Mouse (Mus musculus) embryonic facial prominence, embryonic 12.5 days (tissue): ENCODE measurements around the gene Hecw2. TPM values are rescaled to one million over a fixed set of nuclear protein-coding genes. Genes with fewer than 3 reads are reported as not detected.

Source experiments
- ATAC-seq: fragments of 200-750 bp; cut with Nextera tagmentation; 2 replicates; pipeline ENCODE4 v1.8.0; 2017; ENCODE audit not compliant: insufficient number of reproducible peaks, insufficient read depth, low FRiP score, low TSS enrichment
- H3K27ac ChIP-seq: fragments of 300-500 bp; sonication (generic); 2 replicates; pipeline ENCODE4 v1.5.1; 2016; ENCODE audit warnings: mild to moderate bottlenecking
- H3K27me3 ChIP-seq: fragments of 300-500 bp; sonication (generic); 2 replicates; pipeline ENCODE4 v1.6.1; 2016; ENCODE audit warnings: mild to moderate bottlenecking, moderate library complexity
- H3K36me3 ChIP-seq: fragments of 300-500 bp; sonication (generic); 2 replicates; pipeline ENCODE4 v1.6.1; 2016; ENCODE audit warnings: mild to moderate bottlenecking
- H3K4me1 ChIP-seq: fragments of 300-500 bp; sonication (generic); 2 replicates; pipeline ENCODE4 v1.6.1; 2016
- H3K4me2 ChIP-seq: fragments of 300-500 bp; sonication (generic); replicated peaks from 2 replicates; pipeline ENCODE4 v1.6.1; 2016; ENCODE audit warnings: mild to moderate bottlenecking, moderate library complexity
- H3K4me3 ChIP-seq: fragments of 300-500 bp; sonication (generic); 2 replicates; pipeline ENCODE4 v1.5.1; 2016; ENCODE audit warnings: mild to moderate bottlenecking
- H3K9ac ChIP-seq: fragments of 300-500 bp; sonication (generic); 2 replicates; pipeline ENCODE4 v1.6.1; 2016; ENCODE audit warnings: mild to moderate bottlenecking, moderate library complexity
- H3K9me3 ChIP-seq: fragments of 300-500 bp; sonication (generic); 2 replicates; pipeline ENCODE4 v1.6.1; 2016; ENCODE audit warnings: mild to moderate bottlenecking, moderate library complexity
- WGBS: fragments of 180-500 bp; shearing (Covaris S2); methylation state at CpG from one replicate; pipeline ENCODE4 v1.1.7; 2016; 5-methylcytosine and 5-hydroxymethylcytosine counted together
- polyA plus RNA-seq: library from polyadenylated mRNA; unstranded; fragments of >200 nt; fragmentation: Nextera tagmentation; extraction: Ambion mirVana; gene quantifications from 2 replicates; pipeline ENCODE4 v1.2.1, GENCODE M21; 2016

Hecw2 gene
- polyA plus RNA-seq, 1 experiment from 2014 or later: 6.3 TPM

GRCm38 (mm10) chr1:54153216-54153786, 41.7 kb downstream of the Hecw2 start:
- H3K9ac ChIP-seq: no peak overlapping the region
- 83% methylated on average over 6 of the region's 6 CpGs for WGBS
- H3K27me3 ChIP-seq: no peaks in the 10 kb centered on the region
- no peaks in the 10 kb centered on the region for H3K4me1 ChIP-seq
- ATAC-seq: no peak
- H3K4me2 ChIP-seq: no peak overlapping the region
- no peaks in the 10 kb centered on the region for H3K9me3 ChIP-seq
- no peaks in the 10 kb centered on the region for H3K36me3 ChIP-seq
- no peak overlapping the region for H3K27ac ChIP-seq
- no peak overlapping the region for H3K4me3 ChIP-seq

- ATAC-seq: no peak
- Histone ChIP-seq H3K9ac (no peak overlapping the region), H3K36me3 (no peaks in the 10 kb centered on the region), H3K4me3 (no peak overlapping the region), H3K27ac (no peak overlapping the region), H3K9me3 (no peaks in the 10 kb centered on the region), H3K4me2 (no peak overlapping the region), H3K27me3 (no peaks in the 10 kb centered on the region), H3K4me1 (no peaks in the 10 kb centered on the region)
- WGBS: 85% methylated on average over 5 of the region's 5 CpGs
Measured at GRCm38 (mm10) chr1:54145106-54145505, 49.9 kb downstream of the Hecw2 start.

- no peaks in the 10 kb centered on the region for H3K27me3 ChIP-seq
- no peak overlapping the region for H3K4me3 ChIP-seq
- H3K4me1 ChIP-seq: no peaks in the 10 kb centered on the region
- no peaks in the 10 kb centered on the region for H3K36me3 ChIP-seq
- H3K4me2 ChIP-seq: no peak overlapping the region
- WGBS: 63% methylated on average over 4 of the region's 4 CpGs
- no peak overlapping the region for H3K27ac ChIP-seq
- no peaks in the 10 kb centered on the region for H3K9me3 ChIP-seq
- ATAC-seq: no peak
- no peak overlapping the region for H3K9ac ChIP-seq
Measured at GRCm38 (mm10) chr1:54133802-54134436, 61.0 kb downstream of the Hecw2 start.

- no peaks in the 10 kb centered on the region for H3K4me1 ChIP-seq
- H3K4me2 ChIP-seq: no peak overlapping the region
- H3K27ac ChIP-seq: no peak overlapping the region
- H3K27me3 ChIP-seq: no peaks in the 10 kb centered on the region
- ATAC-seq: 0 out of 2 replicates have a peak, but pooled peaks have one; percentile 41
- H3K36me3 ChIP-seq: no peaks in the 10 kb centered on the region
- no peak overlapping the region for H3K4me3 ChIP-seq
- WGBS: 68% methylated on average over 5 of the region's 5 CpGs
- no peaks in the 10 kb centered on the region for H3K9me3 ChIP-seq
- no peak overlapping the region for H3K9ac ChIP-seq
Measured at GRCm38 (mm10) chr1:54128714-54129431, 66.1 kb downstream of the Hecw2 start.

GRCm38 (mm10) chr1:54126991-54127742, 67.8 kb downstream of the Hecw2 start:
- Histone ChIP-seq H3K9me3 (no peaks in the 10 kb centered on the region), H3K4me2 (no peak overlapping the region), H3K27ac (no peak overlapping the region), H3K36me3 (no peaks in the 10 kb centered on the region), H3K27me3 (no peaks in the 10 kb centered on the region), H3K4me1 (0 out of 2 replicates have a peak, but pooled peaks cover 3% of the 10 kb centered on the region), H3K4me3 (no peak overlapping the region), H3K9ac (no peak overlapping the region)
- WGBS: 69% methylated on average over 10 of the region's 10 CpGs
- ATAC-seq: no peak

- no peaks in the 10 kb centered on the region for H3K36me3 ChIP-seq
- H3K9me3 ChIP-seq: no peaks in the 10 kb centered on the region
- WGBS: 69% methylated on average over 2 of the region's 2 CpGs
- H3K9ac ChIP-seq: no peak overlapping the region
- H3K4me1 ChIP-seq: 0 out of 2 replicates have a peak, but pooled peaks cover 6% of the 10 kb centered on the region
- ATAC-seq: no peak
- H3K27me3 ChIP-seq: no peaks in the 10 kb centered on the region
- H3K4me3 ChIP-seq: no peak overlapping the region
- no peak overlapping the region for H3K4me2 ChIP-seq
- no peak overlapping the region for H3K27ac ChIP-seq
Measured at GRCm38 (mm10) chr1:54122551-54122950, 72.4 kb downstream of the Hecw2 start.

- 82% methylated on average over 5 of the region's 5 CpGs for WGBS
- Histone ChIP-seq H3K4me2 (no peak overlapping the region), H3K36me3 (no peaks in the 10 kb centered on the region), H3K4me3 (no peak overlapping the region), H3K27ac (no peak overlapping the region), H3K4me1 (0 out of 2 replicates have a peak, but pooled peaks cover 6% of the 10 kb centered on the region), H3K27me3 (no peaks in the 10 kb centered on the region), H3K9ac (no peak overlapping the region), H3K9me3 (no peaks in the 10 kb centered on the region)
- ATAC-seq: no peak
Measured at GRCm38 (mm10) chr1:54121071-54121730, 73.8 kb downstream of the Hecw2 start.

- Histone ChIP-seq H3K4me3 (no peak overlapping the region), H3K27me3 (no peaks in the 10 kb centered on the region), H3K27ac (no peak overlapping the region), H3K4me2 (no peak overlapping the region), H3K4me1 (0 out of 2 replicates have a peak, but pooled peaks cover 6% of the 10 kb centered on the region), H3K9ac (no peak overlapping the region), H3K9me3 (no peaks in the 10 kb centered on the region), H3K36me3 (no peaks in the 10 kb centered on the region)
- 75% methylated on average over 9 of the region's 9 CpGs for WGBS
- no peak for ATAC-seq
Measured at GRCm38 (mm10) chr1:54119638-54120320, 75.2 kb downstream of the Hecw2 start.

GRCm38 (mm10) chr1:54118342-54118973, 76.5 kb downstream of the Hecw2 start:
- Histone ChIP-seq H3K9me3 (no peaks in the 10 kb centered on the region), H3K27ac (no peak overlapping the region), H3K4me2 (no peak overlapping the region), H3K36me3 (no peaks in the 10 kb centered on the region), H3K4me3 (no peak overlapping the region), H3K9ac (no peak overlapping the region), H3K27me3 (no peaks in the 10 kb centered on the region), H3K4me1 (0 out of 2 replicates have a peak, but pooled peaks cover 6% of the 10 kb centered on the region)
- no peak for ATAC-seq
- whole genome bisulfite sequencing: 67% methylated on average over 8 of the region's 8 CpGs

- Histone ChIP-seq H3K36me3 (no peaks in the 10 kb centered on the region), H3K27ac (no peak overlapping the region), H3K9ac (no peak overlapping the region), H3K9me3 (no peaks in the 10 kb centered on the region), H3K4me2 (no peak overlapping the region), H3K27me3 (no peaks in the 10 kb centered on the region), H3K4me3 (no peak overlapping the region), H3K4me1 (no peaks in the 10 kb centered on the region)
- 76% methylated on average over 8 of the region's 8 CpGs for WGBS
- ATAC-seq: no peak
Measured at GRCm38 (mm10) chr1:54110920-54111605, 83.9 kb downstream of the Hecw2 start.
